Mouse (Mus musculus) erythroblast, adult 5-6 weeks (primary cell): ENCODE data around the gene Lancl3. TPM values are rescaled to one million over a fixed set of nuclear protein-coding genes. Genes with fewer than 3 reads are reported as not detected.
A peak's percentile ranks its signal among the peaks of the same experiment; 100 is the strongest.
"Not testable (repeated sequence)": the region's sequence is repeated elsewhere in the genome, so short reads cannot be mapped to it uniquely, and the experiment has no call there.

Source experiments
- ATAC-seq: replicated peaks from 2 replicates; pipeline ENCODE4 v1.8.0; 2016; ENCODE audit warnings: moderate number of reproducible peaks, mild to moderate bottlenecking, moderate TSS enrichment, inconsistent platforms; ENCODE audit not compliant: poor library complexity, low FRiP score, severe bottlenecking
- total RNA-seq, 2 experiments: library from RNA; stranded (forward) in 1 of 2; stranded (reverse) in 1 of 2; fragments of 150-400 nt in 1 of 2; fragments of 200-764, 138-1000 nt in 1 of 2; gene quantifications; 2 replicates each; pipeline versions ENCODE4 v1.2.3 to v1.2.4; 2015 to 2017; ENCODE audit warnings: low replicate concordance in 2 of 2

Gene Lancl3
- total RNA-seq, 2 experiments from 2014 or later, result 0.60 TPM; not detected in 1

DNA sequence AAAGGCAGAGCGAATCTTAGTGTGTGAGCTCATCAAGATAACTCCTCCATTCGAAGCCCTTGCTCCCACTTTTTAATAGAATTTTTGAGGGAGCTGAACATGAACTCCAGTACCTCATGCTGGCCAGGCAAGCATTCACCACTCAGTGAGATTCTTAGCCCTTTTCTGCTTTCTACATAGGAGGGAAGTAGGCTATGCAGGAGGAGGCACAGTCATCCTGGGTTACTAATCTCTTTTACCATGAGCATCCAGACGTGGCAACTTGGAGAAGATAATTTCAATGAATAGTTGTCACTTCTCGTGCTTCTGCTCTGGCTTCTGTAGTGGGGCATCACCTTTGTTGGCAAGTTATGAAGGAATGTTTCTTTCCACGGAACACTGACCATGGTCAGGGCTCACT lies 57.1 kb downstream of the Lancl3 start, which contains the start of gene Gm14862:
TSS of gene Gm14862 (minus strand) at position 134 of the 400 bp plus-strand sequence.
- ATAC-seq, result peak; percentile 88

- ATAC-seq, result no peak
These were observed 58.1 kb downstream of the Lancl3 start for GRCm38 (mm10) chrX:9257831-9258230.

DNA sequence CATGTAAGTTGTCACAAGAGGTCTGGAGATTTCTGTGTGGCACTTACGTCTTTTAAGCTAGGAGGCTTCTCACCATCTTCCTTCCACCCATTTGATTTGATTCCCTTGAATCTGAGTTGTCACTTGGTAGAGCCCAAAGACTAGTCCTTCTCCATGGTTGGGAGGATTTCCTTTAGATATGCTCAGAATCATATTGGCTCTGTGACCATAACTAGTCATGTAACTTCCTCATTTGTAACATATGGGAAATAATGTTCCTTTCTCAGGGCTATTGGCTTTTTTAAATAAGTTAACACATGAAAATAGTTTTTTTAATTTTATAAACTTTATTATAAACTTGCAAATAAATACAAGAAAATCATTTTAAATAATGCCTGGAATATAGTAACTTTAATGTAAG lies 59.6 kb downstream of the Lancl3 start:
- no peak for ATAC-seq

GRCm38 (mm10) chrX:9271112-9271511 lies 71.4 kb downstream of the Lancl3 start:
- no peak for ATAC-seq

DNA sequence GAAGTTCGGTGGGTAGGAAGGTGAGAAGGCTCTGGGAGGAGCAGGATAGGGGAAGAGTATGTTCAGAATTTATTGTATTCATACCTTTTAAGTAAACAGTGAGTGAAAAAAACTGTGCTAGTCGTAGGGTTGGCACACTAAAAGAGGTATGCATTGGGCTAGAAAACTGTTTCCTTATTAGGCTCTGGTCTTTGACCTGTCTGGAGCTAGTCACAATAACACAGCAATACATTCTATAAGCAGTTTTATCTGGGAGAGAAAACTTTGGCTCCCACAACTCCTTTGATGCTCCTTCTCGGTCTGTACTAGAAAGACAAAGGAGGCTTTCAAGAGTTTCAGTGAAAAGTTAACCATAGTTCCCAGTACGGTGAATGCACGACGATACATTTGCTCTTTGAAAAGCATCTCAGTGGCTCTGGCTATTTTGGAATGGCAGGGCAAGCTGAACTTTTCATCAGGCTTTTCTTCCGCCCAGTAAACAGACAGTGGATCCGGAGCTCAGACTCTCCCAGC lies 72.3 kb downstream of the Lancl3 start:
- no peak for ATAC-seq

DNA sequence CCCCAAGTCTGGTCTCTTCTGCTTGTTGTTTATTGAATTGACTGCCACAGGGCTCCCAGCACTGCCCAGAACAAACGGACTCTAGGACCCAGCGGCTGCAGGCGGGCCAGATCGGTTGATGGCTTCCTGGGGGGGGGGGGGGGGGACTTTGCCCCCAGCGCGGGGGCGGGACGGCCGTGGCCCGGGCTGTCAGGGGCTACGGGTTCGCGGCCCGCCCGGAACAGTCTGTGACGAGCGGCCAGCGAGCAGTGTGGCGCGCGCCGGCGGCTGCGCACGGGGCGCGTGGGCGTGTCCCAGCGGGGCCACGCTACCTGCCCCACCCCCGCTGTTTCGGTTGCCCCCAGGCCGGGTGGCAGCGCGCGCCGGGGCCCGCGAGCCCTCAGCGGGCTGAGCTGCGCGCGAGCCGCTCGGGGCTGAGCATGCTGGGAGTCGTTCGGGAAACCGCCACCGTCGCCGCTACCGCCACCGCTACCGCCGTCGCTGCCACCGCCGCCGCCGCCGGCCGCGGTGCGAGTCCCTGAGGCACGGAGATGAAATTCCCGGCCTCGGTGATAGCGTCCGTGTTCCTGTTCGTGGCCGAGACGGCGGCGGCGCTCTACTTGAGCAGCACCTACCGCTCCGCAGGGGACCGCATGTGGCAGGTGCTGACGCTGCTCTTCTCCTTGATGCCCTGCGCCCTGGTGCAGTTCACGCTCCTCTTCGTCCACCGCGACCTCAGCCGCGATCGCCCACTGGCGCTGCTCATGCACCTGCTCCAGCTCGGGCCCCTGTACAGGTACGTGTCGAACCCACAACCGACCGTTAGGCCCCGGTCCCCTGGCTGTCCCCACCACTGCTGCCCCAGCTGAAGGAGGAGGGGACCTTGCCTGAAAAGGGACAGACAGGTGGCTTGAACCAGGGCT lies 73.0 kb downstream of the Lancl3 start, which contains the start of gene Xk:
TSS of gene Xk (plus strand) at position 297 of the 902 bp plus-strand sequence.
- ATAC-seq, result peak; percentile 79

GRCm38 (mm10) chrX:9273377-9274002 lies 73.8 kb downstream of the Lancl3 start:
- peak; percentile 64 for ATAC-seq

DNA sequence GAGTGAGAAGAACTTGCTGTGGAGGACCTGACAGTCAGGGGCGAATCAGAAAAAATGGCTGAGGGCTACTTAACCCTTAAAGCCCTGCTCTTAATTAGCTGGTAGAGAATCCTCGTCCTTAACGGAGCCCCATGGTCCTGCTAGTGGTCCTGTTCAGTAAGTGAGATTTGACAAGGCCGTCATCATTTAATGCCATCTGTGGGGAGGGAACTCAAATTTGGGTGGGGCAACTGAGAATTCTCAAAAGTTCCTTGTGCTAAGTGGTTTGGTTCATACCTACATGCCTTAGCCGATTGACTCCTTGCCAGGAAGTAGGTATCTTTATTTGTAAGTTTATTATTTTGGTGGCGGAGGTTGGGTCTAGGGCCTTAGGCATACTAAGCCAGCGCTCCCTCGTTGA lies 74.6 kb downstream of the Lancl3 start:
- ATAC-seq, result peak; percentile 61

- not testable (repeated sequence) for ATAC-seq
These were observed 83.8 kb downstream of the Lancl3 start, which contains the start of gene H2al1m for GRCm38 (mm10) chrX:9283464-9283863. Gene H2al1m, plus strand, starts transcription at chrX:9283764.

- ATAC-seq, result not testable (repeated sequence)
These were observed 93.6 kb downstream of the Lancl3 start for GRCm38 (mm10) chrX:9293140-9293829.

GRCm38 (mm10) chrX:9298413-9298864 lies 98.7 kb downstream of the Lancl3 start:
- peak; percentile 99 for ATAC-seq

GRCm38 (mm10) chrX:9302791-9303190 lies 103.1 kb downstream of the Lancl3 start:
- ATAC-seq, result no peak

GRCm38 (mm10) chrX:9303455-9303854 lies 103.8 kb downstream of the Lancl3 start:
- no peak for ATAC-seq

DNA sequence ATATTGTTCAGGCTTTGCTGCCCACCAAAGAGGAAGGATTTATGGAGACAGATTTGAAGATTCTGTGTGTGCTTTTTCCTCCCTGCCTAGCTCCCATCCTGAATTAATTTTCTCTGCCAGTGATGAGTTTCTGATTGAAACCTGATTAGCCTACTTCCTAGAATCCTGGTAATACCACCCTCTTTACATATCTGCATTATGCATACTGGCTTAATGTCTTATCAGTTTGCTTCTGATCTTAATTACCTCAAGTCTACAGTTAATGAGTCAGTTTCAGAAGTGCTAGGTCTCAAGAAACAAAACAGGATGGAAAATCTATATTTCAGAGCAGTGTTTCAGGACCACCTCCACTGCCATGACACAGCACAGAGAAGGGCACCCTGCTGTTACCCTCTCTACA lies 116.8 kb downstream of the Lancl3 start:
- not testable (repeated sequence) for ATAC-seq

Other genes starting within 250 kb of the Lancl3 start
- gene Fthl17b, start 236.9 kb upstream of the Lancl3 start, total RNA-seq (2015; ENCODE audit: low replicate concordance), result not detected in 2 replicates
- gene Fthl17b, start 236.9 kb upstream of the Lancl3 start, total RNA-seq (2017; ENCODE audit: low replicate concordance), result not detected in 2 replicates
- not detected in 2 replicates for gene Fthl17c, start 223.3 kb upstream of the Lancl3 start, total RNA-seq (2015; ENCODE audit: low replicate concordance)
- not detected in 2 replicates for gene Fthl17c, start 223.3 kb upstream of the Lancl3 start, total RNA-seq (2017; ENCODE audit: low replicate concordance)
- not detected in 2 replicates for gene Fthl17d, start 213.1 kb upstream of the Lancl3 start, total RNA-seq (2015; ENCODE audit: low replicate concordance)
- not detected in 2 replicates for gene Fthl17d, start 213.1 kb upstream of the Lancl3 start, total RNA-seq (2017; ENCODE audit: low replicate concordance)
- gene Fthl17e, start 166.4 kb upstream of the Lancl3 start, total RNA-seq (2015; ENCODE audit: low replicate concordance), result not detected in 2 replicates
- not detected in 2 replicates for gene Fthl17e, start 166.4 kb upstream of the Lancl3 start, total RNA-seq (2017; ENCODE audit: low replicate concordance)
- not detected in 2 replicates for gene Fthl17f, start 136.9 kb upstream of the Lancl3 start, total RNA-seq (2015; ENCODE audit: low replicate concordance)
- not detected in 2 replicates for gene Fthl17f, start 136.9 kb upstream of the Lancl3 start, total RNA-seq (2017; ENCODE audit: low replicate concordance)
- not detected in 2 replicates for gene 4930402K13Rik, start 95.3 kb upstream of the Lancl3 start, total RNA-seq (2015; ENCODE audit: low replicate concordance)
- gene 4930402K13Rik, start 95.3 kb upstream of the Lancl3 start, total RNA-seq (2017; ENCODE audit: low replicate concordance), result not detected in 2 replicates
- gene Gm14862, start 57.0 kb downstream of the Lancl3 start, total RNA-seq (2015; ENCODE audit: low replicate concordance), result 9.4 TPM in 1 of 2 replicates, not detected in the other
- 1.4 and 5.6 TPM in 2 replicates for gene Gm14862, start 57.0 kb downstream of the Lancl3 start, total RNA-seq (2017; ENCODE audit: low replicate concordance)
- gene Xk, start 72.9 kb downstream of the Lancl3 start, total RNA-seq (2015; ENCODE audit: low replicate concordance), result 42.5 and 48.9 TPM in 2 replicates
- gene Xk, start 72.9 kb downstream of the Lancl3 start, total RNA-seq (2017; ENCODE audit: low replicate concordance), result 35.4 and 46.2 TPM in 2 replicates
- 6.5 TPM in 1 of 2 replicates, not detected in the other for gene H2al1m, start 83.9 kb downstream of the Lancl3 start, total RNA-seq (2015; ENCODE audit: low replicate concordance)
- 0.68 and 3.9 TPM in 2 replicates for gene H2al1m, start 83.9 kb downstream of the Lancl3 start, total RNA-seq (2017; ENCODE audit: low replicate concordance)
- gene H2al1k, start 150.7 kb downstream of the Lancl3 start, total RNA-seq (2015; ENCODE audit: low replicate concordance), result not detected in 2 replicates
- gene H2al1k, start 150.7 kb downstream of the Lancl3 start, total RNA-seq (2017; ENCODE audit: low replicate concordance), result not detected in 2 replicates